Mouse (Mus musculus): ENCODE data around the gene Hnrnph3. TPM values are rescaled to one million over a fixed set of nuclear protein-coding genes. Genes with fewer than 3 reads are reported as not detected.

Gene Hnrnph3
- total and polyA plus RNA-seq, 2 experiments from 2014 or later = 9.4 to 77.7 TPM

DNA sequence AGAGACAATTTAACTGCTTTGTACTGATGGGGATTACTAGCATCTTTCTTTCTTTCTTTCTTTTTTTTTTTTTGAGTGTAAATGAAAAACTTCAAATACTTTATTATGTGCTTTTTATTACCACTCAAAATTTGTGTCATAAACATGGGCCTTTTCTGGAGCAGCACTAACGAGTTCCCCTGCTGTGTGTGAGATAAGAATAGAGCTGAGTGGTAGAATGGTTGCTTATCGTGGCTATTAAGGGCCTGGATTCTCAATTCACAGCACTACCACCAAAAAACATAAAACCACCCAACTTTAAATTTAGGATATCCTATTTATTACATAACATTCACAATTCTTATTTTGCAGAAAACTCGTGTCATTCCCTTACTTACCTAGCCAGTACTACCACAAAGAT is 10.5 kb downstream of the Hnrnph3 start:
- H3K36me3 ChIP-seq (ENCODE audit: insufficient read depth, low read length) = peaks cover 50% of the 10 kb centered on the region
- H3K9ac ChIP-seq (replicated peaks; ENCODE audit: low read length) = no peak overlapping the region
- H3K9me3 ChIP-seq (ENCODE audit: low read length) = no peaks in the 10 kb centered on the region
- no peaks in the 10 kb centered on the region for H3K4me1 ChIP-seq (ENCODE audit: insufficient read depth, low read length)
- no peaks in the 10 kb centered on the region for H3K27me3 ChIP-seq (ENCODE audit: insufficient read depth, low read length)
- no peak for TF ChIP-seq CTCF (IDR thresholded peaks at IDR 0.05; ENCODE audit: low read depth)
- H3K4me2 ChIP-seq (ENCODE audit: low read depth, low read length) = no peak overlapping the region
- WGBS = 76% methylated on average over 3 of the region's 3 CpGs
- H3K4me3 ChIP-seq (ENCODE audit: low read length) = no peak overlapping the region
- ATAC-seq (no peak), DNase-seq (ENCODE audit: low spot score) (no peak)
- H3K27ac ChIP-seq = no peak overlapping the region

- DNase-seq (ENCODE audit: low spot score) (no peak), ATAC-seq (no peak)
- H3K9me3 ChIP-seq (ENCODE audit: low read length) = no peaks in the 10 kb centered on the region
- 79% methylated on average over 6 of the region's 6 CpGs for WGBS
- no peak overlapping the region for H3K9ac ChIP-seq (replicated peaks; ENCODE audit: low read length)
- peaks cover 57% of the 10 kb centered on the region for H3K36me3 ChIP-seq (ENCODE audit: insufficient read depth, low read length)
- no peaks in the 10 kb centered on the region for H3K4me1 ChIP-seq (ENCODE audit: insufficient read depth, low read length)
- no peak for TF ChIP-seq CTCF (IDR thresholded peaks at IDR 0.05; ENCODE audit: low read depth)
- no peak overlapping the region for H3K4me2 ChIP-seq (ENCODE audit: low read depth, low read length)
- no peak overlapping the region for H3K4me3 ChIP-seq (ENCODE audit: low read length)
- no peak overlapping the region for H3K27ac ChIP-seq
- no peaks in the 10 kb centered on the region for H3K27me3 ChIP-seq (ENCODE audit: insufficient read depth, low read length)
These were observed 12.5 kb downstream of the Hnrnph3 start for GRCm38 (mm10) chr10:63011556-63011955.

DNA sequence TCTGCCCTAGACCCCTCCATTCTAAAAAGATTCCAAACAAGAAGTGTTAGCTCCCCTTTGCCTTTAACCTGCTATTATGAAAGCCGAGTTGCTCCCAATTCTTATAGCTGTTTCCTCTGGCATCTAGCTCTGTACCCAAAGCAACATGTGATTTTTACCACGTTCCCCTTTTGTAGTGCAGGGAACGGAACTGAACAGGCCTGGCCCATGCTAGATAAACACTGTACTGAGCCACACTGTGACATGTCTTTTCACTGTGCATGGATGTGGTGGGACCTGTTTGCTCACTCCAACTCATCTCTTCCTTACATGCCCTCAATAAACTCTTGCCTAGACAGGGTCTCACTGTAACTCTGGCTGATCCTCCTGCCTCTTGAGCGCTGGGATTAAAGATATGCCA is 13.7 kb downstream of the Hnrnph3 start:
- WGBS = 84% methylated on average over 4 of the region's 4 CpGs
- no peak for ATAC-seq

DNA sequence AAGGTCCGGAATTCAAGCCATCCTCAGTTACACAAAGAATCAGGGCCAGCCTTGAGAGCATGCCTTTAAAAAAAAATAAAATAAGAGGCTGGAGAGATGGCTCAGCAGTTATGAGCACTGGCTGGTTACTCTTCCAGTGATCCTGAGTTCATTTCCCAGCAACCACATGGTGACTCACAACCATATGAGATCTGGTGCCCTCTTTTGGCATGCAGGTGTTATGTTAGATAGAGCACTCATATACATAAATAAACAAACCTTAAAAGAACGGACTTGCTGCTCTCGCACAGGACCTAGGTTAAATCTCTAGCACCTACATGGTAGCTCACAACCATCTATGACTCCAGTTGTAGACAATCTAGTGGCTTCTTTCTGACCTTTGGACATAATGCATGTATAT is 15.8 kb downstream of the Hnrnph3 start:
- DNase-seq (ENCODE audit: low spot score) (no peak), ATAC-seq (no peak)
- 69% methylated on average over 3 of the region's 3 CpGs for whole genome bisulfite sequencing
- Histone ChIP-seq H3K27me3 (ENCODE audit: insufficient read depth, low read length) (no peaks in the 10 kb centered on the region), H3K36me3 (ENCODE audit: insufficient read depth, low read length) (peaks cover 57% of the 10 kb centered on the region), H3K9me3 (ENCODE audit: low read length) (no peaks in the 10 kb centered on the region), H3K4me3 (ENCODE audit: low read length) (no peak overlapping the region), H3K4me2 (ENCODE audit: low read depth, low read length) (no peak overlapping the region), H3K9ac (replicated peaks; ENCODE audit: low read length) (no peak overlapping the region), H3K4me1 (ENCODE audit: insufficient read depth, low read length) (no peaks in the 10 kb centered on the region), H3K27ac (no peak overlapping the region)
- TF ChIP-seq CTCF (IDR thresholded peaks at IDR 0.05; ENCODE audit: low read depth) = peak; percentile 21; the same call in 1 of the 2 replicates

More for the DNA sequence above, 13.7 kb downstream of the Hnrnph3 start:
- Histone ChIP-seq H3K27me3 (ENCODE audit: insufficient read depth, low read length) (no peaks in the 10 kb centered on the region), H3K4me3 (ENCODE audit: low read length) (no peak overlapping the region), H3K9ac (replicated peaks; ENCODE audit: low read length) (no peak overlapping the region), H3K4me1 (ENCODE audit: insufficient read depth, low read length) (no peaks in the 10 kb centered on the region), H3K4me2 (ENCODE audit: low read depth, low read length) (no peak overlapping the region), H3K36me3 (ENCODE audit: insufficient read depth, low read length) (peaks cover 53% of the 10 kb centered on the region), H3K9me3 (ENCODE audit: low read length) (no peaks in the 10 kb centered on the region), H3K27ac (no peak overlapping the region)
- TF ChIP-seq CTCF (IDR thresholded peaks at IDR 0.05; ENCODE audit: low read depth) = no peak
- no peak for DNase-seq (ENCODE audit: low spot score)

DNA sequence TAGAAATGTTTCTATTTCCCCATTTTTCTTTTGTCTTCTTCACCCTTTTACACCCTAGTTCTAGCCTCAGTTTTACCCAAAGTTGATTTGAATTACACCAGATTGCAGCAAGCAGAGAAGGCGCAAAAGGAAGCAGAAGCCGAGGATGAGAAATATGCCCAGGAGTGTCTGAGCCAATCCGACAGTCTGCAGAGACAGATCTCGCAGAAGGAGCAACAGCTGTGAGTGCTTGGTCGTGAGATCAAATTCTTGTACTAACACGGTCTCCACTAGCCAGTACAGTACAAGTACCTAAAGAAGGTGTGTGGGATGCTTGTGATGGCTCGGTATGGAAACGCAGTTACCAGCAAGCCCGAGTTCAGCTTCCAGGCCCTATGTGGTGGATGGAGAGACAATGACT is 19.5 kb downstream of the Hnrnph3 start:
- no peak overlapping the region for H3K4me2 ChIP-seq (ENCODE audit: low read depth, low read length)
- no peak overlapping the region for H3K9ac ChIP-seq (replicated peaks; ENCODE audit: low read length)
- DNase-seq (ENCODE audit: low spot score) (no peak), ATAC-seq (no peak)
- no peak overlapping the region for H3K4me3 ChIP-seq (ENCODE audit: low read length)
- WGBS = 89% methylated on average over 9 of the region's 9 CpGs
- H3K36me3 ChIP-seq (ENCODE audit: insufficient read depth, low read length) = peaks cover 68% of the 10 kb centered on the region
- TF ChIP-seq CTCF (IDR thresholded peaks at IDR 0.05; ENCODE audit: low read depth) = no peak
- H3K27me3 ChIP-seq (ENCODE audit: insufficient read depth, low read length) = no peaks in the 10 kb centered on the region
- H3K9me3 ChIP-seq (ENCODE audit: low read length) = no peaks in the 10 kb centered on the region
- H3K27ac ChIP-seq = no peak overlapping the region
- no peaks in the 10 kb centered on the region for H3K4me1 ChIP-seq (ENCODE audit: insufficient read depth, low read length)

- Histone ChIP-seq H3K27ac (no peak overlapping the region), H3K27me3 (ENCODE audit: insufficient read depth, low read length) (no peaks in the 10 kb centered on the region), H3K9ac (replicated peaks; ENCODE audit: low read length) (no peak overlapping the region), H3K9me3 (ENCODE audit: low read length) (no peaks in the 10 kb centered on the region), H3K4me3 (ENCODE audit: low read length) (no peak overlapping the region), H3K4me1 (ENCODE audit: insufficient read depth, low read length) (no peaks in the 10 kb centered on the region), H3K4me2 (ENCODE audit: low read depth, low read length) (no peak overlapping the region), H3K36me3 (ENCODE audit: insufficient read depth, low read length) (peaks cover 71% of the 10 kb centered on the region)
- 86% methylated on average over 9 of the region's 9 CpGs for WGBS
- DNase-seq (ENCODE audit: low spot score) (no peak), ATAC-seq (no peak)
- no peak for TF ChIP-seq CTCF (IDR thresholded peaks at IDR 0.05; ENCODE audit: low read depth)
These were observed 20.8 kb downstream of the Hnrnph3 start for GRCm38 (mm10) chr10:63003252-63003651.

DNA sequence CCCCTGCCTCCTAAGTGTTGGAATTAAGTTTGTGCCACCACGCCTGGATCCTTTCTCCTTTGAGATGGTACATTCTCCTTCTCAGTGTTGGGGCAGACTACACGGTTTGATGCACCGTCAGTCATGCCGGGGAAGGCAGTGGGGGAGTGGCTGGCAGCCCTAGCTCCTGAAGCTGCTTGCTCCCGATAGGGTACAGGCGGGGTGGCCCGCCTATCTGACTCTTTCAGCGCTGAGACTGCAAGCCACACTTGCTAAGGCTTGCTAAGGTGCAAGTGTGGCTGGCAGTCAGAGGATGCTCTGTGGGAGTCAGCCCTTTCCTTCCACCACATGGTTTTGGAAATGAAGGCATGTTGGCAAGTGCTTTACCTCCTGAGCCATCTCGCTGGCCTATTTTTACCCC is 23.4 kb downstream of the Hnrnph3 start:
- H3K4me1 ChIP-seq (ENCODE audit: insufficient read depth, low read length) = no peaks in the 10 kb centered on the region
- H3K27ac ChIP-seq = no peak overlapping the region
- no peak for TF ChIP-seq CTCF (IDR thresholded peaks at IDR 0.05; ENCODE audit: low read depth)
- no peaks in the 10 kb centered on the region for H3K9me3 ChIP-seq (ENCODE audit: low read length)
- no peak overlapping the region for H3K4me2 ChIP-seq (ENCODE audit: low read depth, low read length)
- DNase-seq (ENCODE audit: low spot score) (no peak), ATAC-seq (no peak)
- H3K4me3 ChIP-seq (ENCODE audit: low read length) = no peak overlapping the region
- H3K27me3 ChIP-seq (ENCODE audit: insufficient read depth, low read length) = no peaks in the 10 kb centered on the region
- 66% methylated on average over 9 of the region's 9 CpGs for WGBS
- H3K9ac ChIP-seq (replicated peaks; ENCODE audit: low read length) = no peak overlapping the region
- H3K36me3 ChIP-seq (ENCODE audit: insufficient read depth, low read length) = peaks cover 73% of the 10 kb centered on the region

Data from hindbrain, postnatal 0 days (tissue).